Mouse (Mus musculus): Measurements from ENCODE around the gene Prpf8.

DNA sequence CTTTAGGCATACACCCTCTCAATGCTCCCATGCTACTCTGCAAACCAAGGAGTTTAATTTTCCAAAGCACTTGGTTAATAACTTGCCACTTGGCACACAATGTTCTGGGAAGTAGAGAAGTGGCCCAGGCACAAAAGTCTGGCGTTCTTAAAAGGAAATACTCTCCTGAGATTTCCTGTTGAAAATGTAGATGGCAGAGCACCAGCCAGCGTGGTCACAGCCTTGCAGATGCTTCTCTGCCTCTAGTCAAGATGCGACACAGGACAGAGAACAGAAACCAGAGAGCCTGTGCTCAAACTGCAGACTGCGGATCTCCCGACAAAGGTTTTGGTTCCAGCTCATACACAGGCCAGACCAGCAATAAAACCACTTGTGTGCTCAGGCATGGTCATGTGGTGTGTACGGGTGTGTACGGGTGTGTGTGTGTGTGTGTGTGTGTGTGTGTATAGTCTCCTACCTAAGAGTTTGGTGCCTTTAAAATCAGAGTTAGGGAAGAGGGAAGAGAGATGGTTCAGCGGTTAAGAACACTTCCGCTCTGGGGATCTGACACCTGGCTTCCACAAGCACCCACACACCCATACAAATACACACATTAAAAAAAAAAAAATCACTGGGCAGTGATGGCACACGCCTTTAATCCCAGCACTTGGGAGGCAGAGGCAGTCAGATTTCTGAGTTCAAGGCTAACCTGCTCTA, 31.4 kb upstream of the Prpf8 start:
- no peak for TF ChIP-seq CTCF (IDR thresholded peaks at IDR 0.05; ENCODE audit: insufficient read depth, low read length)
- no peak for TF ChIP-seq POLR2A (IDR thresholded peaks at IDR 0.05; ENCODE audit: borderline replicate concordance, extremely low read depth, low read depth, low read length)
